Mouse (Mus musculus) fat pad, adult 2 months (tissue): Measurements from ENCODE around the gene Utp18.

Experiments
- DNase-seq: peaks from one replicate; pipeline ENCODE4 v3.0.0-alpha.2; 2011; ENCODE audit warnings: low read depth, low spot score; ENCODE audit errors: extremely low read depth

Utp18 gene

GRCm38 (mm10) chr11:93829327-93829679 lies 56.3 kb downstream of the Utp18 start:
- no peak for DNase-seq

GRCm38 (mm10) chr11:93828619-93829326 lies 56.8 kb downstream of the Utp18 start:
- no peak for DNase-seq

- DNase-seq: no peak
These were observed 63.3 kb downstream of the Utp18 start for GRCm38 (mm10) chr11:93822261-93822660.

GRCm38 (mm10) chr11:93821533-93821932 lies 64.0 kb downstream of the Utp18 start:
- DNase-seq: no peak

- DNase-seq: no peak
These were observed 67.4 kb downstream of the Utp18 start for GRCm38 (mm10) chr11:93817966-93818738.

- DNase-seq: no peak
These were observed 72.6 kb downstream of the Utp18 start for GRCm38 (mm10) chr11:93812955-93813354.

- DNase-seq: no peak
These were observed 73.3 kb downstream of the Utp18 start for GRCm38 (mm10) chr11:93812125-93812868.
